Mouse (Mus musculus): ENCODE measurements around the gene Ralgapa2.

DNA sequence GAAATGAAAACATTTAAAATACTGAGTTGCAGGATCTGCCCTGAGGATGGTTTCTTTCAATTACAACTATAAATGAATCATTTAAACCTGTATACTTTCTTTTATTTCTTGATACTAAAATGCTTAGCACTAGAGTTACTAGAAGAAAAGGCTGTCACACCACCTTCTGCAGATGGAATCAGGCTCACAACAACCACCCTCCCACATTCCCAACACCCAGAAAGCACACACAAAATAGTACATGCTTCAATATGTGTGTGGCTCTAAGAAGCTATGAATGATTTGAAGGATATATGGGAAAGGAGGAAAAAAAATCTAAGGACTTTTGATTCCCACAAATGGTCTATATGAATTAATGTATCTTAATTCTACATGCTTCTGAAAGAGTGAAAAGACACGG is 174.6 kb downstream of the Ralgapa2 start:
- TF ChIP-seq TCF12 (IDR thresholded peaks at IDR 0.05; ENCODE audit: low read depth, low read length) (no peak), ZC3H11A (IDR thresholded peaks at IDR 0.05; ENCODE audit: low read depth, low read length) (no peak), CHD1 (IDR thresholded peaks at IDR 0.05; ENCODE audit: low read depth, low read length) (no peak), RCOR1 (IDR thresholded peaks at IDR 0.05; ENCODE audit: low read depth, low read length) (no peak), EP300 (IDR thresholded peaks at IDR 0.05; ENCODE audit: low read depth in 1 of 2, low read length in 2 of 2) (no peak), GATA1 (IDR thresholded peaks at IDR 0.05; ENCODE audit: low read depth, low read length) (no peak), CTCF (IDR thresholded peaks at IDR 0.05 in 2 of 3, conservative IDR thresholded peaks at IDR 0.05 in 1 of 3; ENCODE audit: control insufficient read depth in 1 of 3, insufficient read depth in 1 of 3, low read depth in 2 of 3, low read length in 3 of 3, poor library complexity in 1 of 3, severe bottlenecking in 1 of 3) (no peak), POLR2A (IDR thresholded peaks at IDR 0.05; ENCODE audit: control insufficient read depth in 1 of 2, insufficient read depth in 1 of 2, low read depth in 1 of 2, low read length in 2 of 2, poor library complexity in 1 of 2) (no peak), USF1 (IDR thresholded peaks at IDR 0.05; ENCODE audit: low read depth, low read length) (no peak), TBP (IDR thresholded peaks at IDR 0.05; ENCODE audit: low read depth, low read length) (no peak), JUND (IDR thresholded peaks at IDR 0.05; ENCODE audit: low read depth, low read length) (no peak)
